Mouse (Mus musculus): ENCODE measurements around the gene Basp1. TPM values are rescaled to one million over a fixed set of nuclear protein-coding genes. Genes with fewer than 3 reads are reported as not detected.
"Not testable (repeated sequence)": the region's sequence is repeated elsewhere in the genome, so short reads cannot be mapped to it uniquely, and the experiment has no call there.

Gene Basp1
- 139 and 181 TPM in 2 replicates for polyA plus RNA-seq (2014; fragmentation: Nextera tagmentation; extraction: Ambion mirVana)

DNA sequence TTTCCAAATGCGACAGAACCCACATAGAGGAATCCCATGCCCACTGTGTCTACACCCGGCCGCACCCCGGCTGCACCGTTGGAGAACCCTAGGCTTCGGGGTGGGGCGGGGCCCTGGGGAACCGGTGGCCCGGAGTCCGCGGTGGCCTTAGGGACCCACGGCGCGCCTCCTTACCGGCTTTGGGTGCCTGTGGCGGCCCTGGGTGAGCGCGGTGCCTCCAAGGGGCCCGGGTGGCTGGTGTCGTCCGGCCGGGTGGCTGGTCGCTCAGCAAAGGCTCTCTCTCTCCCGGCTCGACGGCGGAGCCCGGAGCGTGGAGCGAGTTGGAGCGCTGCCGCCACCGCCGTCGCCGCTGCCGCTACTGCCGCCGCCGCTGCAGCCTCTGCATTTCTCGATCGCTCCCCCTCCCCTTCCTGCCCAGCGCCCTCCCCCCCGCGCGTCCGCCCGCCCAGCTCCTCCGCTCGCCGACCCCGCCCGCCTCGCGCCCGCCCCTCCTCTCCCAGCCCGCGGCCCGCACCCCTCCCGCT is at the start of gene Basp1:
Gene Basp1 (minus strand): TSS at position 387 of the 524 bp plus-strand sequence.
- peaks cover 3% of the 10 kb centered on the region; the same call in 1 of the 2 replicates for H3K4me1 ChIP-seq (replicated peaks; ENCODE audit: control insufficient read depth, insufficient read depth, low read length)

GRCm38 (mm10) chr15:25463076-25463475 is 49.5 kb upstream of the Basp1 start:
- H3K9me3 ChIP-seq (ENCODE audit: control insufficient read depth, low read length); H3K9ac ChIP-seq (ENCODE audit: low read length); H3K4me2 ChIP-seq (ENCODE audit: low read depth, low read length, severe bottlenecking); DNase-seq (ENCODE audit: low spot score); H3K27ac ChIP-seq (ENCODE audit: low read depth, low read length); H3K27me3 ChIP-seq (ENCODE audit: control insufficient read depth, insufficient read depth, low read length); H3K4me3 ChIP-seq (ENCODE audit: low read depth, low read length); H3K36me3 ChIP-seq (ENCODE audit: control insufficient read depth, insufficient read depth, low read length); ATAC-seq (replicated peaks; ENCODE audit: low FRiP score); H3K4me1 ChIP-seq (replicated peaks; ENCODE audit: control insufficient read depth, insufficient read depth, low read length): not testable (repeated sequence)

More for the DNA sequence above, at the start of gene Basp1:
- ATAC-seq (replicated peaks; ENCODE audit: low FRiP score) (peak; percentile 60), DNase-seq (ENCODE audit: low spot score) (peak; percentile 96)
- Histone ChIP-seq H3K27me3 (ENCODE audit: control insufficient read depth, insufficient read depth, low read length) (no peaks in the 10 kb centered on the region), H3K9me3 (ENCODE audit: control insufficient read depth, low read length) (no peaks in the 10 kb centered on the region), H3K4me2 (ENCODE audit: low read depth, low read length, severe bottlenecking) (peak within 1 kb of the TSS; percentile 64), H3K9ac (ENCODE audit: low read length) (peak within 1 kb of the TSS; percentile 99), H3K36me3 (ENCODE audit: control insufficient read depth, insufficient read depth, low read length) (no peaks in the 10 kb centered on the region), H3K4me3 (ENCODE audit: low read depth, low read length) (peak within 1 kb of the TSS; percentile 98), H3K27ac (ENCODE audit: low read depth, low read length) (peak within 1 kb of the TSS; percentile 98)
- 0% methylated on average over 22 of the region's 60 CpGs for WGBS

- 71% methylated on average over 6 of the region's 6 CpGs for WGBS
- peak; percentile 64; the same call in 1 of the 2 replicates for ATAC-seq (replicated peaks; ENCODE audit: low FRiP score)
Observed at GRCm38 (mm10) chr15:25462056-25462762, 48.6 kb upstream of the Basp1 start.

DNA sequence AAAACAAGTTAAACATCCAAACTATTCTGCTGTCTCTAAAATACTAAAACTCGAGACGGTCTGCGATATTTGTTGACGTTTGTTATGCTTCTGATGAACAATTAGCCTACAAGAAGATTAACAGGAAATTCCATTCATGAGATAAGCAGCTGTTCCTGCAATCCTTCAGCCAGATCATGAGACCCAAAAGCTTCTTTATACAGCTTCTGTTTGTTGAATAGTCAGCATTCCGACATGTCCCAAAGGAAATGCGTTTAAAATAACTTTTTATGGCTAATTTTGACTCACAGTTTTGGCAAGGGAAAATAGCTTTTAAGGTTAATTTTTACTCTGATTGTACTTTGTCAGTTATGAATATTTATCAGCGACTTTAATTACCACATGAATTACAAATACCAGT is 46.3 kb upstream of the Basp1 start:
- ATAC-seq (replicated peaks; ENCODE audit: low FRiP score): no peak
- Histone ChIP-seq H3K4me1 (replicated peaks; ENCODE audit: control insufficient read depth, insufficient read depth, low read length) (no peaks in the 10 kb centered on the region), H3K4me2 (ENCODE audit: low read depth, low read length, severe bottlenecking) (no peak overlapping the region), H3K27ac (ENCODE audit: low read depth, low read length) (no peak overlapping the region), H3K9ac (ENCODE audit: low read length) (no peak overlapping the region), H3K4me3 (ENCODE audit: low read depth, low read length) (no peak overlapping the region), H3K36me3 (ENCODE audit: control insufficient read depth, insufficient read depth, low read length) (no peaks in the 10 kb centered on the region), H3K9me3 (ENCODE audit: control insufficient read depth, low read length) (no peaks in the 10 kb centered on the region), H3K27me3 (ENCODE audit: control insufficient read depth, insufficient read depth, low read length) (no peaks in the 10 kb centered on the region)
- WGBS: 57% methylated on average over 7 of the region's 7 CpGs
- DNase-seq (ENCODE audit: low spot score): no peak

More at GRCm38 (mm10) chr15:25462056-25462762, 48.6 kb upstream of the Basp1 start:
- no peak for DNase-seq (ENCODE audit: low spot score)
- Histone ChIP-seq H3K9me3 (ENCODE audit: control insufficient read depth, low read length) (no peaks in the 10 kb centered on the region), H3K4me1 (replicated peaks; ENCODE audit: control insufficient read depth, insufficient read depth, low read length) (no peaks in the 10 kb centered on the region), H3K9ac (ENCODE audit: low read length) (no peak overlapping the region), H3K36me3 (ENCODE audit: control insufficient read depth, insufficient read depth, low read length) (no peaks in the 10 kb centered on the region), H3K4me3 (ENCODE audit: low read depth, low read length) (no peak overlapping the region), H3K27ac (ENCODE audit: low read depth, low read length) (no peak overlapping the region), H3K27me3 (ENCODE audit: control insufficient read depth, insufficient read depth, low read length) (no peaks in the 10 kb centered on the region), H3K4me2 (ENCODE audit: low read depth, low read length, severe bottlenecking) (no peak overlapping the region)

DNA sequence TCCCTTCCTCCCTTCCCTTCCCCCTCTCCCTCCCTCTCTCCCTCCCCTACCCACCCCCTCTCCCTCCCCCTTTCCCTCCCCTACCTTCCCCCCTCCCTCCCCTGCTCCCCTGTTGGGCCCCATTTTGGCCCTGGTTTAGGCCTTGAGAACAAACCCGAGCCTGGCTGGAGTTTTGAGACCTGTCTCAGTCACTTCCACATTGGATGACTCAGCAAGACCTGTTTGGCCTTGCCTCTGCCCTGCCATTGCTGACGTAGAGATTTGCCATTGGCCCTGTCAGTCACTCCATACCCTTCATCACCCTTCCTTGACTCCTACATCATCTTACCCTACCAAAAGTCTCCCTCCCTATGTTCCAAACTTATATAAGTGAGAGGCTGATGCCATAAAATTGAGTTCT is 43.9 kb upstream of the Basp1 start:
- WGBS: 55% methylated on average over 2 of the region's 2 CpGs
- Histone ChIP-seq H3K4me3 (ENCODE audit: low read depth, low read length) (no peak overlapping the region), H3K36me3 (ENCODE audit: control insufficient read depth, insufficient read depth, low read length) (no peaks in the 10 kb centered on the region), H3K9ac (ENCODE audit: low read length) (no peak overlapping the region), H3K9me3 (ENCODE audit: control insufficient read depth, low read length) (no peaks in the 10 kb centered on the region), H3K27ac (ENCODE audit: low read depth, low read length) (no peak overlapping the region), H3K4me1 (replicated peaks; ENCODE audit: control insufficient read depth, insufficient read depth, low read length) (no peaks in the 10 kb centered on the region), H3K4me2 (ENCODE audit: low read depth, low read length, severe bottlenecking) (no peak overlapping the region), H3K27me3 (ENCODE audit: control insufficient read depth, insufficient read depth, low read length) (no peaks in the 10 kb centered on the region)
- DNase-seq (ENCODE audit: low spot score) (no peak), ATAC-seq (replicated peaks; ENCODE audit: low FRiP score) (no peak)

DNA sequence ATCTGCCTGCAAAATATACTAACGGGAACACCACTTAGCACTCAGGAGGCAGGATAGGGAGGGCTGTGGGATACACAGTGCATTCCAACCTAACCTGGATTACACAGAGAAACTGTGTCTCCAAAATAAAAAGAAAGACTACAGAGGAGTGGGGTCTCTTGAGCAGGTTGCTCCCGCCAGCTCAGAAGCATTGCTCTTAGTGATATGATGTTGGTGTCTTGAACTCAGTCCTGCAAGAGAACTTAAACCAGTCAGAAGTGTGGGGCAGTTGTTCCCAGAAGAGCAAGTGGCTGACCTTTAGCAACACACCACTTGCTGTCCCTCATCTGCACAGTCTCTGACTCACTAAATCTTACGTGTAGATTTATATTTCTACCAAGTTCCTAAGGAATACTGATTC is 40.0 kb upstream of the Basp1 start:
- DNase-seq (ENCODE audit: low spot score): no peak
- Histone ChIP-seq H3K9ac (ENCODE audit: low read length) (no peak overlapping the region), H3K9me3 (ENCODE audit: control insufficient read depth, low read length) (no peaks in the 10 kb centered on the region), H3K27me3 (ENCODE audit: control insufficient read depth, insufficient read depth, low read length) (no peaks in the 10 kb centered on the region), H3K4me2 (ENCODE audit: low read depth, low read length, severe bottlenecking) (no peak overlapping the region), H3K27ac (ENCODE audit: low read depth, low read length) (no peak overlapping the region), H3K4me1 (replicated peaks; ENCODE audit: control insufficient read depth, insufficient read depth, low read length) (no peaks in the 10 kb centered on the region), H3K36me3 (ENCODE audit: control insufficient read depth, insufficient read depth, low read length) (no peaks in the 10 kb centered on the region), H3K4me3 (ENCODE audit: low read depth, low read length) (no peak overlapping the region)
- WGBS: 90% methylated on average over 3 of the region's 3 CpGs
- no peak for ATAC-seq (replicated peaks; ENCODE audit: low FRiP score)

DNA sequence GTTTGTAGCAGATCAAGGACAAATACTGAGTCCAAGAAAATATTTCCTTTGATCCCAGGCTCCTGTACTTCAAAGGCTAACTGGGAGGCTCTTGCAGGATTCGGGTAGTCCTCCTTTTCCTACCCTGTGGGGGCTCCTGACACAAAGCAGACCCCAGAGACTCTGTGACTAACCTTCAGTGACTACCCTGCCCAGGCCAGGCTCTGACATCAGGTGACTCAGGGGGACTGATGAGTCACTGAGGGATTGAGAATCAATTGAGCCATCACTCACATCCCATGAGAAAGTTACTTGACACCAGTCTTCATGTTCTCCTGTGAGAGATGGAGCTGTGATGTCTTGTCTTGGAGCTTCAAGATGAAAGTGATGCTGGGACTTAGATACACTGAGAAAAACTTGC is 35.8 kb upstream of the Basp1 start:
- Histone ChIP-seq H3K4me1 (replicated peaks; ENCODE audit: control insufficient read depth, insufficient read depth, low read length) (0 out of 2 replicates have a peak, but pooled peaks cover 2% of the 10 kb centered on the region), H3K36me3 (ENCODE audit: control insufficient read depth, insufficient read depth, low read length) (no peaks in the 10 kb centered on the region), H3K4me2 (ENCODE audit: low read depth, low read length, severe bottlenecking) (no peak overlapping the region), H3K4me3 (ENCODE audit: low read depth, low read length) (no peak overlapping the region), H3K9me3 (ENCODE audit: control insufficient read depth, low read length) (no peaks in the 10 kb centered on the region), H3K27me3 (ENCODE audit: control insufficient read depth, insufficient read depth, low read length) (no peaks in the 10 kb centered on the region; the same call in none of the 2 replicates), H3K27ac (ENCODE audit: low read depth, low read length) (no peak overlapping the region), H3K9ac (ENCODE audit: low read length) (no peak overlapping the region)
- WGBS: 47% methylated on average over 1 of the region's 1 CpGs
- ATAC-seq (replicated peaks; ENCODE audit: low FRiP score) (no peak), DNase-seq (ENCODE audit: low spot score) (no peak)

DNA sequence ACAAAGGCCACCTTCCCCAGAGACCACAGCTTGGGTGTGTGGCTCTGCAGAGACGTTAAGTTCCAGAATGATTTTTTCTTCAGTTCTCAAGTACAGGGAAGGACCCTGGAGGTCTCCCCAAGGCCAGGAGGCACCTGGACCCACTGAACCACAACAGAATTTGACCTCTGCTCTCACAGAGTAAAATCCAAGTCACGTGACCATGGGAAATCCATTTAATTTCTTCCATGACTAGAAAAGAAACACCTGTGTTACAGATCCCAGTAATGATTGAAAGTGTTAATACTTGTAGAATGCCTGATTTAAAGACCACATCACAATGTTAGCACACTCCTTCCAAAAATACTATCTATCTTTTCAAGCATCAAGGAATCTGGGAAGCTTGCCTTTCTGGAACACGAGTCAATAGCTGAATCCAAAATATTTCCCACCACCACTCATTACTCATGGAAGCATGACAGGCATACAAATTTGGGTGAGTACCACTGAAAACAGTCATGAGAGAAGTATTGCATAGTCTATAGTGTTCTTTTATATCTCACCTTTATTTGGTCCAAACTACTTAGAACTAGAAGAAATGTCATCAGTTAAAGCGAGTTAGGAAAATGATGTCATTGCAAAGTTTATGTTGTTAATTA is 35.3 kb upstream of the Basp1 start:
- no peaks in the 10 kb centered on the region; the same call in none of the 2 replicates for H3K27me3 ChIP-seq (ENCODE audit: control insufficient read depth, insufficient read depth, low read length)
- ATAC-seq (replicated peaks; ENCODE audit: low FRiP score) (no peak), DNase-seq (ENCODE audit: low spot score) (no peak)
- no peak overlapping the region for H3K4me2 ChIP-seq (ENCODE audit: low read depth, low read length, severe bottlenecking)
- no peaks in the 10 kb centered on the region for H3K36me3 ChIP-seq (ENCODE audit: control insufficient read depth, insufficient read depth, low read length)
- H3K4me1 ChIP-seq (replicated peaks; ENCODE audit: control insufficient read depth, insufficient read depth, low read length): 0 out of 2 replicates have a peak, but pooled peaks cover 2% of the 10 kb centered on the region
- no peak overlapping the region for H3K4me3 ChIP-seq (ENCODE audit: low read depth, low read length)
- H3K9me3 ChIP-seq (ENCODE audit: control insufficient read depth, low read length): no peaks in the 10 kb centered on the region
- WGBS: 77% methylated on average over 4 of the region's 4 CpGs
- no peak overlapping the region for H3K9ac ChIP-seq (ENCODE audit: low read length)
- no peak overlapping the region for H3K27ac ChIP-seq (ENCODE audit: low read depth, low read length)
